Mouse (Mus musculus) brain, adult 2 months (tissue): ENCODE measurements around the gene Mcam.
A peak's percentile ranks its signal among the peaks of the same experiment; 100 is the strongest.

Source experiments
- DNase-seq: peaks from one replicate; pipeline ENCODE4 v3.0.0; 2011; ENCODE audit warnings: low read depth, low spot score

Mcam gene

GRCm38 (mm10) chr9:44135731-44136411, 1.6 kb downstream of the Mcam start:
- peak; percentile 52 for DNase-seq

GRCm38 (mm10) chr9:44137846-44138245, 3.6 kb downstream of the Mcam start:
- DNase-seq, result no peak

- DNase-seq, result no peak
Observed at GRCm38 (mm10) chr9:44141951-44142350, 7.7 kb downstream of the Mcam start.

- DNase-seq, result no peak
Observed at GRCm38 (mm10) chr9:44143421-44143820, 9.2 kb downstream of the Mcam start.

- DNase-seq, result peak; percentile 81
Observed at GRCm38 (mm10) chr9:44144023-44144717, 9.9 kb downstream of the Mcam start.

- peak; percentile 81 for DNase-seq
Observed at GRCm38 (mm10) chr9:44144718-44145060, 10.4 kb downstream of the Mcam start.

- DNase-seq, result no peak
Observed at GRCm38 (mm10) chr9:44147290-44147689, 13.0 kb downstream of the Mcam start.

- no peak for DNase-seq
Observed at GRCm38 (mm10) chr9:44159886-44160285, 25.6 kb downstream of the Mcam start.

GRCm38 (mm10) chr9:44168931-44169330, 34.7 kb downstream of the Mcam start:
- DNase-seq, result no peak

- no peak for DNase-seq
Observed at GRCm38 (mm10) chr9:44170691-44171151, 36.5 kb downstream of the Mcam start.

GRCm38 (mm10) chr9:44175556-44175955, 41.3 kb downstream of the Mcam start:
- DNase-seq, result no peak

GRCm38 (mm10) chr9:44175957-44176356, 41.7 kb downstream of the Mcam start:
- DNase-seq, result no peak

- DNase-seq, result no peak
Observed at GRCm38 (mm10) chr9:44177405-44177804, 43.1 kb downstream of the Mcam start.

- DNase-seq, result peak; percentile 33
Observed at GRCm38 (mm10) chr9:44178389-44178788, 44.1 kb downstream of the Mcam start.

- no peak for DNase-seq
Observed at GRCm38 (mm10) chr9:44178811-44179210, 44.5 kb downstream of the Mcam start.

- DNase-seq, result no peak
Observed at GRCm38 (mm10) chr9:44181537-44181936, 47.3 kb downstream of the Mcam start.

- peak; percentile 50 for DNase-seq
Observed at GRCm38 (mm10) chr9:44182260-44182659, 48.0 kb downstream of the Mcam start.

- DNase-seq, result peak; percentile 60
Observed at GRCm38 (mm10) chr9:44188223-44188622, 54.0 kb downstream of the Mcam start.

GRCm38 (mm10) chr9:44191166-44191565, 56.9 kb downstream of the Mcam start:
- DNase-seq, result no peak

- DNase-seq, result no peak
Observed at GRCm38 (mm10) chr9:44192312-44192711, 58.0 kb downstream of the Mcam start.
